Mouse (Mus musculus): ENCODE results near the gene Gm10447. TPM values are rescaled to one million over a fixed set of nuclear protein-coding genes. Genes with fewer than 3 reads are reported as not detected.
A peak's percentile ranks its signal among the peaks of the same experiment; 100 is the strongest.

The Gm10447 gene
- polyA plus RNA-seq, 1 experiment from 2014 or later = 0.07 TPM

DNA sequence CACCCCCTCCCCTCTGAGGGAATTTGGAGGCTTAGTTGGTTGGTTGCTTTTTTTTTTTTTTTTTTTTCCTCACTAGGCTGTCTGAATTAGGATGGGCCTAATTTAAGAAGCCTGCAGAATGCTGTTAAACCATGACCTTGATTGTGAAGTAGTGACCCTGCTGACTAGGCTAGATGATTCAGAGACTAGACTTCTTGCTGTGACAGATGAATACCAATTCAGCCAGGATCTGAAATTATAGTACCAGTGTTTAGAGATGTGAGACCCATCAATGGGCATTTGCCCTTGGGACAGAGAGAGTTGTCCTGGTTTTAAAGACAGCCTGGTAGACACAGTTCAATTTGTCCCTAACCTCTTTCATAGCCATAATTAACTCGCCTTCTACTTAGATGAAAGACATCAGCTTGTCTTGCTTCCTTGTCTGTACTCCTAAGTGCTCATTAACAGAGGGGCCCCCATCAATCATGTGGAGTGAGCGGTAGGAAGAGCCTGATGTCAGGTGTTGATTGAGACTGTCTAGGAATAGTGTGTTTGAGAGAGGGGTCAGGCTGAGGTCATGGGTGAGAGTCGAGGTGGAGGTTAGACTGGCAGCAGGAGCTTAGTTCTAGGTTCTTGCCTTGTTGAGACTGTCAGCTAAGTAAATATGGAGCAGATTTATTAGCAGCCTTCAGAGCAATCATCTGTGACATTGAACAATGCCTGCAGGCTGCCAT, 36.5 kb upstream of the Gm10447 start:
- Histone ChIP-seq H3K9ac (ENCODE audit: low read depth, low read length) (no peak overlapping the region), H3K4me2 (ENCODE audit: low read depth, low read length) (no peak overlapping the region), H3K27me3 (replicated peaks; ENCODE audit: control insufficient read depth, insufficient read depth, low read length) (no peaks in the 10 kb centered on the region), H3K4me3 (ENCODE audit: low read length) (no peak overlapping the region), H3K36me3 (ENCODE audit: control insufficient read depth, insufficient read depth, low read length) (no peaks in the 10 kb centered on the region), H3K9me3 (ENCODE audit: control insufficient read depth, low read length) (no peaks in the 10 kb centered on the region), H3K27ac (ENCODE audit: low read length) (no peak overlapping the region), H3K4me1 (ENCODE audit: control insufficient read depth, insufficient read depth, low read length) (no peaks in the 10 kb centered on the region)
- 30% methylated on average over 3 of the region's 3 CpGs for WGBS
- no peak for ATAC-seq

DNA sequence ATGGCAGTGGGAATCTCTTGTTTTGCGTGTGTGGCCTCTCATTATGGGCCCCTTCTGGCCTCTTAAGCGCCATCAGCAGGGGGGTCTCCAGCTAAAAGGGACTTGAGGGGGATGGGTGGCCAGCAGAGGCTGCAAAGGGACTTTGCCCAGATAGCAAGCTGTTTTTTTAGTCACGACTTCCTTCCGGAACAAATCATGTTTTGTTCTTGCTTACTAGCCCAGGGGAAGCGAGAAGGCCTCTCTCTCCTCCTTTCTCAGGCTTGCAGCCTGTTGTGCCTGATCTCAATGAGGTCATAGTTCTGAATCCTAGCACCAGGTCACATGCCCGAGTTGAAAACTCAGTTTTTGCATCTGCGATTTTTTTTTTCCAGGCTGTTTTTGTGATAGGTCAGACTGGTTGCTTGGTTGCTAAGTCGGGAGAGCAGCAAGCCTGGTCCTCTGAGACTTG, 35.1 kb upstream of the Gm10447 start:
- WGBS = 34% methylated on average over 8 of the region's 8 CpGs
- no peaks in the 10 kb centered on the region for H3K36me3 ChIP-seq (ENCODE audit: control insufficient read depth, insufficient read depth, low read length)

DNA sequence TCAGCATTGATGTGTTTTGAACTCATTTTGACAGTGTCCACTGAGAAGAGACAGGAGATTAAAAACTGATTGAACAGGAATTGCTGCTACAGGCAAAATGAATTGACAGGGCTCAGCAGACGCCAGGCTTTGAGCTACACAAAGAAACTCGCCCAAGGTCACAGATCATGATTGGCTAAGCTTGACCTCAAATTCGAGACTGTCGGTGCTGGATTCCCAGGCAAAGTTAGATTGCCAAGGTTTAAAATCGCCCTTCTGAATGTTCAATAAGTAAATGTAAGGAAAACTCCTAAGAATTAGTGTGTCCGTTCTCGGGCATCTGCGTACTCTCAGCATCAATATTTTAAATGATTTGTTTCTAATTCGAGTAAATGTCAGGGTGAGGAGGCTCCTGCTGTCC, 32.5 kb upstream of the Gm10447 start:
- Histone ChIP-seq H3K4me3 (ENCODE audit: low read length) (no peak overlapping the region), H3K27me3 (replicated peaks; ENCODE audit: control insufficient read depth, insufficient read depth, low read length) (peaks cover 5% of the 10 kb centered on the region; the same call in 1 of the 2 replicates), H3K9me3 (ENCODE audit: control insufficient read depth, low read length) (no peaks in the 10 kb centered on the region), H3K27ac (ENCODE audit: low read length) (no peak overlapping the region), H3K4me1 (ENCODE audit: control insufficient read depth, insufficient read depth, low read length) (0 out of 2 replicates have a peak, but pooled peaks cover 2% of the 10 kb centered on the region), H3K9ac (ENCODE audit: low read depth, low read length) (no peak overlapping the region), H3K4me2 (ENCODE audit: low read depth, low read length) (no peak overlapping the region), H3K36me3 (ENCODE audit: control insufficient read depth, insufficient read depth, low read length) (no peaks in the 10 kb centered on the region)
- no peak for ATAC-seq
- 78% methylated on average over 9 of the region's 9 CpGs for WGBS

More for the DNA sequence above, 35.1 kb upstream of the Gm10447 start:
- Histone ChIP-seq H3K4me2 (ENCODE audit: low read depth, low read length) (no peak overlapping the region), H3K9me3 (ENCODE audit: control insufficient read depth, low read length) (no peaks in the 10 kb centered on the region), H3K4me1 (ENCODE audit: control insufficient read depth, insufficient read depth, low read length) (0 out of 2 replicates have a peak, but pooled peaks cover 2% of the 10 kb centered on the region), H3K27ac (ENCODE audit: low read length) (no peak overlapping the region), H3K27me3 (replicated peaks; ENCODE audit: control insufficient read depth, insufficient read depth, low read length) (no peaks in the 10 kb centered on the region; the same call in 1 of the 2 replicates), H3K9ac (ENCODE audit: low read depth, low read length) (no peak overlapping the region), H3K4me3 (ENCODE audit: low read length) (no peak overlapping the region)
- peak; percentile 57 for ATAC-seq

DNA sequence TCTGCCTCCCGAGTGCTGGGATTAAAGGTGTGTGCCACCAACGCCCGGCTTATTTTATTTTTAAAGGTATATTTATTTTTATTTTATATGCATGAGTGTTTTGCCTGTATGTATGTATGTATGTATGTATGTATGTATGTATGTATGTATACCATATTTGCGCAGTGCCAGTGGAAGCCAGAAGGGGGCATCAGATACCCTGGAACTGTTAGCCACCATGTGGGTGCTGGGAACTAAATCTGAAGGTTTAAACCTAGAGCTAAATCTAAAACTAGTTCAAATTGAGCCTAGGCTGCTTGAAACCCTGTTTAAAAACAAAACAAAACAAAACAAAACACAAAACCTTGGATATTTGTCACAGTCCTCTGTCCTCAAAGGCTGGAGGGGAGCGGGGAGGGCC, 32.1 kb upstream of the Gm10447 start:
- H3K36me3 ChIP-seq (ENCODE audit: control insufficient read depth, insufficient read depth, low read length) = no peaks in the 10 kb centered on the region
- ATAC-seq = no peak

DNA sequence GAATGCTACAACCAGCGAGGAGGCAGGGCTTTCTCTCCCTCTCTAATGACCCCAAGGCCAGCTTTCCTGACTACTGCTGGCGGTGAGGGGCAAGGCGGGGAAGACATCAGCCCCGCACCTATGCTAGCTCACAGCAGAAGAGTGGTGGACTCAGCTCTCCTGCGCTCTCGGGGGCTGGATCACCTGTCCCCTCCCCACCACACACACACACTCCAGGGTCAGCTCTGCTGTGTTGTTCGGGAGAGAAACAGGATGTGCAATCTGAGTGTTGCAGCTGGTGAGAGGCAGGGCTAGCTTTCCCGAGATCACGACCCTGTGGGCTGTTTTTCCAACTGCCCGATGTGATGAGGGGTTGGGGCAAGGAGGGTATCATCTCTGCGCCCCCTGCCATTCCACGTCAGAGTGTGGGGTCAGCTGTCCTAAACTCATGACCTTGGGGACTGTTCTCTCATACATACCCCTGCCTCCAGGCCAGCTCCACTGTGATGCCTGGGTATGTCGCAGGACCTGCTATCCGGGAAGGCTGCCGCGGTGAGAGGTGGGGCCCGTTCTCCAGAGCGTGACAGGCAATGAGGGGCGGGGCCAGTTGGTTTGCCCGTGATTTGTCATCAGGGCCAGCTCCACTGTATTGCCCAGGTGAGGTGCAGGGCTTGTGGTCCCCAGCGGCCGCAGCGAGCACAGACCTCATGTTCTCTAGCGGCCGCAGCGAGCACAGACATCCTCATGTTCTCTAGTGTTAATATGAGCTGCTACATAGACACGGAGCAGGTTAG, 30.1 kb upstream of the Gm10447 start:
- Histone ChIP-seq H3K4me2 (ENCODE audit: low read depth, low read length) (peak overlapping the region; percentile 52), H3K9ac (ENCODE audit: low read depth, low read length) (no peak overlapping the region), H3K9me3 (ENCODE audit: control insufficient read depth, low read length) (no peaks in the 10 kb centered on the region), H3K4me1 (ENCODE audit: control insufficient read depth, insufficient read depth, low read length) (0 out of 2 replicates have a peak, but pooled peaks cover 2% of the 10 kb centered on the region), H3K27me3 (replicated peaks; ENCODE audit: control insufficient read depth, insufficient read depth, low read length) (peaks cover 5% of the 10 kb centered on the region; the same call in 1 of the 2 replicates), H3K27ac (ENCODE audit: low read length) (no peak overlapping the region), H3K36me3 (ENCODE audit: control insufficient read depth, insufficient read depth, low read length) (no peaks in the 10 kb centered on the region), H3K4me3 (ENCODE audit: low read length) (peak overlapping the region; percentile 29)
- WGBS = 11% methylated on average over 27 of the region's 27 CpGs
- peak; percentile 66 for ATAC-seq

More for the DNA sequence above, 32.1 kb upstream of the Gm10447 start:
- 96% methylated on average over 5 of the region's 5 CpGs for WGBS
- Histone ChIP-seq H3K4me2 (ENCODE audit: low read depth, low read length) (no peak overlapping the region), H3K9ac (ENCODE audit: low read depth, low read length) (no peak overlapping the region), H3K4me1 (ENCODE audit: control insufficient read depth, insufficient read depth, low read length) (0 out of 2 replicates have a peak, but pooled peaks cover 2% of the 10 kb centered on the region), H3K27me3 (replicated peaks; ENCODE audit: control insufficient read depth, insufficient read depth, low read length) (peaks cover 5% of the 10 kb centered on the region; the same call in 1 of the 2 replicates), H3K9me3 (ENCODE audit: control insufficient read depth, low read length) (no peaks in the 10 kb centered on the region), H3K4me3 (ENCODE audit: low read length) (no peak overlapping the region), H3K27ac (ENCODE audit: low read length) (no peak overlapping the region)

DNA sequence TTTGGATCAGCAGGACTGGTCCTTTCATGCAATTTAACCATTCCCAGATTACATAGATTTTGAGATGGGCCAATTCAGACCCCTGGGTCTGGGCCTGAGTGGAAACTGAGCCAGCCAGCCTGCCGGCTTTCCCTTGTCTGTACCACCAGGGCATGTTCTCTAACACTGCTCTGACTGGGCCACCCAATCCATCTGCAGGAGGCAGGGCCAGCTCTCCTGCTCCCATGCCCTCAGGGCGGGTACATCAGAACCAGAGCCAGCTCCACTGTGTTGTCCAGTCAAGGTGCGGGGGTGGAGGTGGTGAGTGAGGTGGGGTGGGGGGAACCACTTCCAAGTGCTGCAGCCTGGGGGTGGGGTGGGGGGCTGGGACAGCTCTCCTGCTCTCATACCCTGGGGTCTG, 29.4 kb upstream of the Gm10447 start:
- Histone ChIP-seq H3K4me3 (ENCODE audit: low read length) (no peak overlapping the region), H3K4me1 (ENCODE audit: control insufficient read depth, insufficient read depth, low read length) (0 out of 2 replicates have a peak, but pooled peaks cover 2% of the 10 kb centered on the region), H3K27ac (ENCODE audit: low read length) (no peak overlapping the region), H3K9ac (ENCODE audit: low read depth, low read length) (no peak overlapping the region), H3K36me3 (ENCODE audit: control insufficient read depth, insufficient read depth, low read length) (no peaks in the 10 kb centered on the region), H3K27me3 (replicated peaks; ENCODE audit: control insufficient read depth, insufficient read depth, low read length) (peaks cover 5% of the 10 kb centered on the region; the same call in 1 of the 2 replicates), H3K9me3 (ENCODE audit: control insufficient read depth, low read length) (no peaks in the 10 kb centered on the region), H3K4me2 (ENCODE audit: low read depth, low read length) (no peak overlapping the region)
- WGBS = 69% methylated on average over 3 of the region's 3 CpGs
- no peak for ATAC-seq

DNA sequence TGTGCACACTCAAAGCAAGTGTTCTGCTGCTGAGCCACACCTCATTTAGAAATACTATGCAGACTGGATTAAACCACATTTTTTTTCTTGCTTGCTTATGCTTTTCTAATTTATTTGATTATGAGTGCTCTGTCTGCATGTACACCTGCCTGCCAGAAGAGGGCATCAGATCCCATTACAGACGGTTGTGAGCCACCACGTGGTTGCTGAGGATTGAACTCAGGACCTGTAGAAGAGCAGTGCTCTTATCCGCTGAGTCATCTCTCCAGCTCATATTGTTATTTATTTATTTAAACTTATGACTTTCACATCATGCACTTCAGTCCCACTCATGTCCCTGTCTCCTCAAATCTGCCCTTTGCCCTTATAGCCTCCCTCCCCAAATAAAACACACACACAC, 28.8 kb upstream of the Gm10447 start:
- WGBS = 47% methylated on average over 3 of the region's 3 CpGs
- Histone ChIP-seq H3K27ac (ENCODE audit: low read length) (no peak overlapping the region), H3K27me3 (replicated peaks; ENCODE audit: control insufficient read depth, insufficient read depth, low read length) (peaks cover 8% of the 10 kb centered on the region; the same call in 1 of the 2 replicates), H3K9me3 (ENCODE audit: control insufficient read depth, low read length) (no peaks in the 10 kb centered on the region), H3K4me2 (ENCODE audit: low read depth, low read length) (no peak overlapping the region), H3K4me1 (ENCODE audit: control insufficient read depth, insufficient read depth, low read length) (0 out of 2 replicates have a peak, but pooled peaks cover 2% of the 10 kb centered on the region), H3K9ac (ENCODE audit: low read depth, low read length) (no peak overlapping the region), H3K36me3 (ENCODE audit: control insufficient read depth, insufficient read depth, low read length) (no peaks in the 10 kb centered on the region), H3K4me3 (ENCODE audit: low read length) (no peak overlapping the region)
- ATAC-seq = no peak

DNA sequence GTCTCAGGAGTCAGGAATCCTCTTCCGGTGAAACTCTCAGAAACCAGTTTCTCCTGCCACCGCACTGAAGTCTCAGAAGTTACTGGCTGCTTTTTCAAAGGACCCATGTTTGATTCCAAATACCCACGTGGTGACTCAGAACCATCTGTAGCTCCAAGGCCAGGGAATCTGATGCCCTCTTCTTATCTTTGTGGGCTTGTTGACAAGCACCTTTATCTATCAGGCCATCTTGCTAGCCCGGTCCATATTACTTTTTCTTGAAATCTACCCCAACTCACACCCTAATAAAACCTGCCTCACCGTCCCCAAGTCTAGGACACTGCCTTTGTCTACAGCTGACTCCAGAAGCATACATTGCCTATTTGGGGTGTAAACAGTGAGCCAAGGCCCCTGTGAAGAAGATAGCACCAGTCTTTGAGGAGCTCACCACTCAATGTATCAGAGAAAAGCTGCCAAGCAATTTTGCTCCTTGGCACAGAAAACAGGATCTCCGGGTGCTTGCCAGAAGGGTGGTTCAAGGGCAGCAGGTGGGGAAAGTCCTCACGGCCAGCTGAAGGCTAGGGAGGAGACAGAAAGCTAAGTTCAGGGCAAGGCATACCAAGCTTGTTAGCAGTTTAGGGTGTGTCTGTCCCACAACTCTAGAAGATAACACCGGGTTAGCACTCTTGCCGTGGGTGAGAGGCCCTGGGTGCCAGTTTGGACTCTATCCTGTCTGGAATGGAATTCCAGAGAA, 26.4 kb upstream of the Gm10447 start:
- WGBS = 59% methylated on average over 9 of the region's 9 CpGs
- H3K9ac ChIP-seq (ENCODE audit: low read depth, low read length) = no peak overlapping the region
- peaks cover 16% of the 10 kb centered on the region; the same call in 1 of the 2 replicates for H3K4me1 ChIP-seq (ENCODE audit: control insufficient read depth, insufficient read depth, low read length)
- H3K27me3 ChIP-seq (replicated peaks; ENCODE audit: control insufficient read depth, insufficient read depth, low read length) = peaks cover 29% of the 10 kb centered on the region
- no peak overlapping the region for H3K4me2 ChIP-seq (ENCODE audit: low read depth, low read length)
- no peaks in the 10 kb centered on the region for H3K36me3 ChIP-seq (ENCODE audit: control insufficient read depth, insufficient read depth, low read length)
- peak; percentile 72 for ATAC-seq
- H3K9me3 ChIP-seq (ENCODE audit: control insufficient read depth, low read length) = no peaks in the 10 kb centered on the region
- H3K27ac ChIP-seq (ENCODE audit: low read length) = peak overlapping the region; percentile 27; the same call in 1 of the 2 replicates
- H3K4me3 ChIP-seq (ENCODE audit: low read length) = no peak overlapping the region

All from intestine, embryonic 16.5 days (tissue).